Mouse (Mus musculus) spleen, postnatal 4 days (tissue): ENCODE measurements around the gene Cfl2.
A peak's percentile ranks its signal among the peaks of the same experiment; 100 is the strongest.
"Not testable (repeated sequence)": the region's sequence is repeated elsewhere in the genome, so short reads cannot be mapped to it uniquely, and the experiment has no call there.

Experiments used
- DNase-seq, 2 experiments: peaks; one replicate each; pipeline ENCODE4 v3.0.0; 2022; ENCODE audit warnings: low spot score in 2 of 2

Cfl2 gene

DNA sequence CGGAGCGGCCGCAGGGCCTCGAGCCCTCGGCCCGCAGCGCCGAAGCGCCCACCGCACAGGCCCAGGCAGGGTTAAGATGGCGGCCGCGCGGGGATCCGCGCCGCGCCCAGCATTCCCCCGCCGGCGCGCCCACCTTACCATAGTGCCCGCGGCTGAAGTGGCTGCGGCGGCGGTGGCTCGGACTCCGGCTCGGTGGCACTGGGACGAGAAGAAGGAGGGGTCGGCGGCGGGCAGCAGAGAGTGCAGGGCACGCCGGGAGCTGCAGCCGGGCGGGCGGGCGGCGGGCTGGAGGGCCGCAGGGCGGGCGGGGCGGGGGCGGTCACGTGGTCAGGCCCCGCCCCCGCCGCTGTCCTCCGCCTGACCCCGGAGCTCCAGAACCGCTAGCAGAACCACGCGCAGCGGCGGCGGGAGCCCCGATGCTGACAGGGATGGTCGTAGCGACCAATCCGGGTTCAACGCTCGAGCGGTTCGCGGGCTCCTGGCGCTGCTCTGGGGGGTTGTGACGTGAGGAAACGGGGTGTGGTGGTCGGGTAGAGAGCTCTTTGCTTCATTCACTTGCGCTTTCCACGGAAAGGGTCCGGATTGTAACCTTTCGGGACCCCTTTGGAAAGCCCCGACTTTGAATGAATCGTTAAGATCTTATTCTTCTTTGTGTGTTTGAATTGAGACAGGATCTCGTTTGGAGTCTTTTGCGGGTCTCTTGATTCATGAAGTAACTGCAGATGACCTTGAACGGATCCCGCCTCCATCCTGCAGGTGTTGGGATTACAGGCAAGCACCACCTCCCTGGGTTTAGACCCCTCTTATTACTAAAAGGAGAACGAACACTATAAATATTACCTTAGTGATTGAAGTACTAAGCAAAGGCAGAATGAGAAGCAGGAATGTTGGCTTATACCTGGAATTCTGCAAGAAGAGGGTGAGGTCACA, at the start of gene Cfl2:
Gene Cfl2, minus strand, starts transcription at position 272 of the 930 bp plus-strand sequence.
- peak; percentile 79 to 89 for DNase-seq

DNA sequence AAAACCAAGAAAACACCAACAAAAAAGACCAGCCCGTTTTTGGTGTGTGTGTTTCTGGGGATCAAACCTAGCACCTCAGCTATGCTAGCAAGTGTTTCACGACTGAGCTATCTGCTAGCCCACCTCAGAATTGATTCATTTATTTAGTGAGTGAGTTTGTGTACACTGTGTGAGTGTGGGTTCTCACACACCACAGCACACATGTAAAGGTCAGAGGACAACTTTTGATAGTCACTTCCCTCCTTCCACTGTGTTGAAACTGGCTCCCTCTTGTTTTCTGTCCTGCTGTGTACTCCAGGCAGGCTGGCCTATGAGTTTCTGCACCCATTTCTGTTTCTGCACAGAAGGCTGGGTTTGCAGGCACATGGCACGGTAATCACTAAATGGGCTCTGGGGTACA, 47.7 kb upstream of the Cfl2 start:
- no peak for DNase-seq

DNA sequence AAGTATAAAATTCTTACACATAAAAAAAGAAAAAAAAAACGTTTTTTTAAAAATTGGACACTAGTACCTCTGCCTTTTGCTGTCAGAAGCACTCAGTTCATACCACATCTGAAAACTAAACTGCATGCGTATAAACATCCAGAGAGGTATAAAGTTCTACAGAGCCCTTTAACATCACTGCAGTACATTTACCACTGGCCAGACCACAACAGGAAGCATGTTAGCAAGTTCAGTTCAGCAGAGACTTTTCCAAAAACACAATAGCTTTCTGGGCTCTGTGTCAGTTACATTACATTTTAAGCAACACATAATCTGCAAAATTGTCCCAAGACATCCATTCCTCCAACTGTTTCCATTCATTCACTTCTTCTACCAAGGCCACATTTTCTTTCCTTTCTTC, 29.9 kb upstream of the Cfl2 start:
- DNase-seq, result not testable (repeated sequence)

DNA sequence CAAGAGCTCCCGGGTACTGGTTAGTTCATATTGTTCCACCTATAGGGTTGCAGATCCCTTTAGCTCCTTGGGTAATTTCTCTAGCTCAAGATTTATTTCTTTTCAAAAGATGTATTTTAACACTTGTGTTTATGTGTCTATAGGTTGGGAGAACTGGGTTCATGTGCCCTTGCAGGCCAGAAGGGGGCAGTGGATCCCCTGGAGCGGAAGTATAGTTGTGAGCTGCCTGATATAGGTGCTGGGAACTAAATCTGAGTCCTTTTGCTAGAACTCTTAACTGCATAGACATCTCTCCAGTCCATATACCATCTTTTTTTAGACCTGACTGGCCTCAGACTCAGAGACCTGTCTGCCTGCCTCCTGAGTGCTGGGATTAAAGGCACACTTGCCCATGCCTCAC, 27.7 kb upstream of the Cfl2 start:
- DNase-seq, result no peak

DNA sequence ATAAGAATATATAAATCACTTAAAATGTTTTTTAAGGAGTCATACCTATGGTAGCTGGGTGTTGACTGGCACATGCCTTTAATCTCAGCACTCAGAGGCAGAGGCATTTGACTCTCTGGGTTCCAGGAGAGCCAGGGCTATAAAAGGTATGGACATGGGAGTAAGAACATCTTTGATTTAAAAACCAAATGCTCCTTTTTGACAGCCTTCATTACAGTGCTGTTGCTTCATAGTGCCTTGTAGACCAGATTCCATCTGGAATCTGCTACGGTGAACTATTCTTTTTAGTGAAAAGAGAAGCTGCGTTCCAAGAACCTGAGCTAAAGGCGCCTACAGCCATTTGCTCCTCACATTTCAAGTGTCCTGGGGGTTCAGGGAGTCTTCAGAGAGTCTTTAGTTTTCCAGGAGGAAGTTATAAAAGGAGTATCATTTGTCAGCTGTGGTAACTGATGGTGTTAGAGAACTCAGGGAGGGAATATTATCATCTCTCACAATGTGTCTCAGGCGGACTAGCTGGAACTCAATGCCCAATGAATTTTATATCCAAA, 25.0 kb upstream of the Cfl2 start:
- DNase-seq, result no peak

DNA sequence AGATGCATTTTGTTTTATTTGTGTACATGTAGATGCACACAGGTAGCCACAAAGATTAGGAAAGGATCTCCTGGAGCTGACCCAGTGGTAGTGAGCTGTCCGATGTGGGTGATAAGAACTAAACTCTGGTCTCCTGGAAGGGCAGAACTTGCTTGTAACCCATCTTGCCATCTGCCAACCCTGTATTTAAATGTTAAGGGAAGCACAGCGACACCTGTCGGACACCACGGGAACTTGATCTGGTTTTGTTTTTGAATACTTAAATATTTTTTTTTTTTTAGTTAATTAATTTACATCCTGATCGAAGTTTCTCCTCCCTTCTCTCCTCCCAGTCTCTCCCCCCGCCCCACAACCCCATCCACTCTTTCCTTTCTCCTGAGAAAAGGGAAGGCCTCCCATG, 17.0 kb upstream of the Cfl2 start:
- DNase-seq, result peak; percentile 61 to 84

DNA sequence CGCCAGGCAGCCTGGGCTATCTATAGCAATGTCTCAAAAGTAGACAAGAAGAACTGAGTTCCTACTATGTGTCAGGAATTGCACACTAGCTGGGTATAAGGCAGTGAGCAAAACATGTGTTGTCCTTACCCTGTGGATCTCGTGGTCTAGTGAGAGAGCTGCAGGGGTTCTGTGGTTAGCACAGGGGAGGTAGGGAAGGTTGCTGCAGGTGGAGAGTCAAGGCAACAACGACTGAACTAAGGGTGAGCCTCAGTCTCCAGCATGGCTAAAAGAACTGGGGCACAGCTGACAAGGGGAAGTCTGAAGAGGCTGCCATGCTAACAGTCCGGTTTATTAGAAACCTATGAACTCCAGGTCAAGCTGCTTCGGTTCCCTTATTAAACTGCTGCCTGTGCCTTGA, 16.5 kb upstream of the Cfl2 start:
- no peak for DNase-seq

DNA sequence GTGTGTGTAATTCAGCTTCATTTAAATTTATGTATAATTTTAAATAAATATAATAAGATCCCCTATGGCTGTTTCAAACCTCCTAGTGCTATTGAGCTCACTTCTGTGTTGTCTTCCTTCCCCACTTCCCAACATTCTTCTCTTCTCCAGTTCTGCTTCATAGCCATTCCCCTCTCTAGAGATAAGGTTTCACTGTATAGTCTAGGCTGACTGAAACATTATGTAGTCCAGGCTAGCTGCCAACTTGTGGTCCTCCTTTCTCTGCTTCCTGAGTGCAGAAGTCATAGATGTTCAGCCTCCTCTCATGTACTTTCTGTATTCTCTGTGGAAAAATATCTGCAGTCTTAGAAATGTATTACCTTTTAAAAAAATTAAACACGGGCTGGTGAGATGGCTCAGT, 15.2 kb upstream of the Cfl2 start:
- DNase-seq, result no peak

DNA sequence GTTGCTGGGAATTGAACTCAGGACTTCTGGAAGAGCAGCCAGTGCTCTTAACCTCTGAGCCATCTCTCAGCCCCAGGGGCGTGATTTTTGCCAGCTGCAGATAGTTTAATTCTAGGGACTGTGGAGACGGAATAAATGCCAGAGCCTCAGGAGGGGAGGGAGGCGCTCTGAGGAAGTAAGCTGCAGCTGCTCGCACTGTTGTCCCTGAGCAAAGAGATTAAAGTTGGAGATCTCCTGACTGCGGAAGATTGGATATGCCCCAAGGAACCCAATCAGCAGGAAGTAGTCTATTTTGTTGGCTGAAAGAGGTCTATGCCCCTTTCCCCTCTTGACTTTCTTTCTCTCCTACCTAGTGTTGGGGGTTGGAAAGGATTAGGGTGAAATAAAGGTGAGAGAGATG, 14.2 kb upstream of the Cfl2 start:
- no peak for DNase-seq

DNA sequence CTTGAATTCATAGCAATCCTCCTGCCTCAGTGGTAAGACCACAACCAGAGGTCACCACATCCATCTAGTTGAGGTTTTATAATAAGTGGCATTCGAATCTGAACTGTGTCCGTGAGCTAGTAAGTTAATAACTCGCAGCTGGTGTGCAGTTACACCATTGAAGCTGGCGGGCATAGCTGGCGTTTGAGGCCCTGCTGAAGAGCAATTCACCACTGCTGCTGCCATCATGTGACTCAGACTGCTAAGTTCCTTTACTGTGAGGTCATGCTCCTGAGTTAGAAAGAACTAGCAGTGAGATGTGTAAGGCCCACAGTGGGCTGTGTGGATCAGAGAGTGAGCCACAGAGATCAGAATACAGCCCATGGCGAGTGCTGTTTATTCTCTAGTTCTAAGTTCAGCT, 12.0 kb upstream of the Cfl2 start:
- no peak for DNase-seq

DNA sequence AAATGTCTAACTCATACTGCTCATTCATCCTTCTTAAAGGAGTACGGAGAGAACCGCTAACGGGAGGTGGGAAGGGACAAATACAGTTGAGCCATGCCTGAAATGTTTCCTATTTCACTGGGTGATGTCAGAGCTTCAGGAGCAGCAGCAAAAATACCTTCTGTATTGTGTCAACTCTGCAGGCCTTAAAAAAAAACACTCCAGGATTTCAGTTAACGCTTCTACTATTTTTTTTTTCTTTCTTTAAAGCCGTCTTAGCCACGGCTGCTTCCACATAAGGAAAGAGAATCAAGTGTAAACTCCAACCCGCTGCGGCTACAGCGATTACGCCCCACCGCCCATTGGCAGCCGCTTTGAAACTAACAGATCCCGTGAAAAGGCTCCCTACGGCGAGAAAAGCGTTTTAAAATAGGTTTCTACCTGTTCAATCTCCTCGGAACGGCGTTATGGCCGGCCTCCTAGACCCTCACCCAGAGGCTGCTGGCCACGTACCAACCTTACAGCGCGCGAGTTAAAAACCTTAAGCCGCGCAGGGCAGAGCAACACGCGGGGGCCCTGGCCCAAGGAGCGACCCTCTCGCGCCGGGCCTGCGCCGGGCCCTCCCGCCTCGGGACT, 579 bp downstream of the Cfl2 start:
- DNase-seq, result no peak

DNA sequence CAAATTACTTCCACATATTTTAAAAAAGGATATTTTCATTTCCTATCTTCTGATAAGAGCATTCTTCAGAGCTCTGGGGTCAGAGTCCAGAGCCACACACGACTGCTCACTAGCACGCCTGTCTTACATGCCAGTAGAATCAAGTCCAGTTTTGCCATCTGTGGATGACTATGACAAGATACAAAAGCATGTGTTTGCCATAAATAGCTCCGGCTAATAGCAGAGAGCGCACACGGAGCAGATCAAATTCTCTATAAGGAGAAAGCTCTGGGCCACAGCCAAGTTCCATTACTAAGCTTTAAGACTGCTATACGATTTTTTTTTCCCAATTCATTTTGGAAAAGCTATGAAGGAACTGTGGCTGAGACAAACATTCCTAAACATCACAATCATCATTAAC, 3.1 kb downstream of the Cfl2 start:
- no peak for DNase-seq

DNA sequence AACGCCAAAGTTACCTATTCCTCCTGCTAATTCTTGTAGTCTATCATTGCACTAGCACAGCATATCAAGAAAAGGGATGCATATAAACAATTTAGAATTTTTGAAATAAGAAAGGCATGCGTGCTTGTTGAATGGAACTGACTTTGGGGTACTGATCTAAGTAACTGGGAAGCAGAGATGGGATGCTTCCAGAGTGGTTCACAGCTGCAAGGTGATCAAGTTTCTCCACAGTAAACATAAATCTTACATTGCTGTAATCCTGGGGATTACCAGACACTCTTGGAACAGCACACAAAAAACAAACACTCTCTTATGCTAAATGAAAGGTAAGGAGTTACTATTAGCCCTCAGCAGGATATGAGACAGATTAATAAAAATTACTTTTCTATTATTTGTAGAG, 12.1 kb downstream of the Cfl2 start:
- DNase-seq, result no peak

DNA sequence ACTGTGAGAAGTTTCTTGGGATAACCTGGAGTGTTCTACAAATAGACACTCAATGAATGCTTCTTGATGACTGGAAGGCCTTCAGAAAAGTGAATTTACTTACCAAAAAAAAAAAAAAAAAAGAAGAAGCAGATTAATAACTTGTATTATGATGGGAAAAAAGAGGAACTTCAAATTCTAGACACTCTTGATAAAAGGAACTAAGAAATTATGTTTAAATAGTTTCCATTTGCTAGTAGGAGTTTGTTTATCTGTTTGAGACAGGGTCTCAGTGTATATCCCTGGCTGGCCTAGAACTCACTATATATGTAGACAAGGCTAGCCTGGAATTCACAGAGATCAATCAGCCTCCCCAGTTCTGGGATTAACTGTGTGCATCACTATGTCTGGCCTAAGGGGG, 18.3 kb downstream of the Cfl2 start:
- no peak for DNase-seq

DNA sequence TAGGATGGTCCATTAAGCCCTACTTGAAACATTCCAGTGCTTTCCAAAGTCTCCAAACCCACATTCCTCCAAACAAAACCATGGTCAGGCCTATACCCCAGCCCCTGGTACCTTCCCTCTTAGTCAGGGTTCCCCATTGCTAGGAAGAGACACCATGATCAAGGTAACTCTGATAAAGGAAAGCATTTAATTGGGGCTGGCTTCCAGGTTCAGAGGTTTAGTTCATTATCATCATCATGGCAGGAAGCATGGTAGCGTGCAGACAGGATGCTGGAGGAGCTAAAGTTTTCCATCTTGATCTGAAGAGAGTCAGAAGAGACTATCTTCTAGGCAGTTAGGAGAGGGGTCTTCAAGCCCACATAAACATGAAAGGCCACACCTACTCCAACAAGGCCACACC, 21.1 kb downstream of the Cfl2 start:
- DNase-seq, result no peak

DNA sequence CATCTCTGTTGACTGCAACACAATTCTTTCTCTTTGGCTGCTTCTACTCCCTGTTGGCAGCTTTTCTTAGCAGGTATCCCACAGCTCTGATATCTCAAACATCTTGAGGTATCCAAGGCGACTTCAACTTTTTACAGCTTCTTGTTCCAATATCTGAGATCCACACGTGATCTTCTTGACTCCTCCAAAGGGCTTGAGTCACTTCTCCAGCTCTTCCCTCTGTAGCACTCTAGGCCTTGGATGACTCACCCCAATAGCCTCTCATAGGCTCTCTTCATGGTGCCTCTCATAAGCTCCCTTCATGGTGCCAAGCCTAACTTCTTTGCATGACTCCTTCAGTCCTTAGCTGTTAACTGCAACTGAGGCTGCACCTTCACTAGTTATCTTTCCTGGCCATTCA, 22.9 kb downstream of the Cfl2 start:
- no peak for DNase-seq

DNA sequence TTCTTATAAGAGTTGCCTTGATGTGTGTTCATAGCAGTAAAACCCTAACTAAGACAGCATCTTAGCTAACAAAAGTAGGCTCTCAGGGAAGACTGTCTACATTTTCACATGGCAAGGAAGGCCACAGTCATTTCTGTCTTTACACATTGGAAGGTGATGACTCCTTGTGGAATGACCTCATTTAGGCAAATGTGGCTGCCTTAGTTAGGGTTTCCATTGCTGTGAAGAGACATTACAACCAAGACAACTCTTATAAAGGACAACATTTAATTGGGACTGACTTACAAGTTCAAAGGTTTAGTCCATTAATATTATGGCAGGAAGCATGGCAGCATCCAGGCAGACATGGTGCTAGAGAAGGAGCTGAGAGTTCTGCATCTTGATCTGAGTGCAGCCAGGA, 23.7 kb downstream of the Cfl2 start:
- no peak for DNase-seq

DNA sequence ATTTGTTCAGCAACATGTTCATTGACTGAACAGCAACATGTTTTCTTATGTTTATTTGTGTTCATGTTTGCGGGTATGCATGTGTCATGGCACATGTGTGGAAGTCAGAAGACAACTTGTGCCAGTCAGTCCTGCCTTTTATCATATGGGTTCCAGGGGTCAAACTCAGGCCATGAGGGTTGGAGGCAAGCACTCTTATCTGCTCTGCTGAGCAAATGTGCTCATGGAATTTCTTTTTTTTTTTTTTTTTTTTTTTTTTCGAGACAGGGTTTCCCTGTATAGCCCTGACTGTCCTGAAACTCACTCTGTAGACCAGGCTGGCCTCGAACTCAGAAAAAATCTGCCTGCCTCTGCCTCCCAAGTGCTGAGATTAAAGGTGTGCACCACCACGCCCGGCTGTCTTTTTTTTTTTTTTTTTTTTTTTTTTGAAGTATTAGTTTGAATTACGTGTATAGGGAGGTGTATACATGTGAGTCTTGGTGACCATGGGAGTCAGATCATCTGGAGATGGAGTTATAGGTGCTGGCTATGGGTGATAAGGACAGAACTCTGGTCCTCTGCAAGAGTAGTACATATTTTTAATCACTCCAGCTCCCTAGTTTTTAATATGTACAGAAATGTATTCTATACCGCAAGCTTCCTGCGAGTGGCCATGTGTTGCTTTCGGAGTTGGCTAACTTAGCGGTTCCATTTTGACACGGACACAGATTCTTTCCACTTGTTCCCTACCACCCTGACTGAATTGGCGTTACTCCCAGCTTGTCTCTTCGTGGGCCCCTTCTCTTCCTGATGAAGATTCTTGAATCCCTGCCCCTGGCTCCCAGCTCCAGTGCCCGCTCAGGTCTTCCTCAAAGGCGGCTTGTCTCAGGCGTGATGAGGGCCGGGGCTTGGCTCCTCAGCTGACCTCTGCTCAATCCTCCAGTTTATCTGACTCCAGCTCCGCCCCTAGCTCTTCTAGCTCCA, 26.8 kb downstream of the Cfl2 start:
- DNase-seq, result no peak

DNA sequence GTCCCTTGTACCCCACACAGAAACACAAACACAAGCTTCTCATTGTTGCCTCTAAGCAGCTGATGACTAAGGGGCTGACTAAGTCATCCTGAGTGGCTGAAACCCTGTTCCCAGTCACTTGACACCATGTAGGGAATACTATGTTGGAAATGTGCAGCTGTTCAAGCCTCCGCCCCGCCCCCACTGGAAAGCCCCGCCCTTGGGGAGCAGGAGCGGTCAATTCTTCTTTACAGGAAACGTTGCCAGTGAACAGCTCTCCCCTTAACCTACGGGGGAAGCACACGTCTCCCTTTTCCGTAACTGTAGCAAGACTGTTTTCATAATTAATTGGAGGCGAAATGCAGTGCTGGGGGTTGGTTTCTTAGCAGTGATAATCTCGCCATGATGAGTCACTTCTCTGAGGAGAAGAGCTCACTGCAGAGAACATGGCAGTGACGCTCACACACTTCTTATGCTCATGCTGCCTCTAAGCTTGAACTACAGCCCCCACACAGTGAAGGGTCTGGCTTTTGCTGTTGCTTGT, 27.7 kb downstream of the Cfl2 start:
- peak in 1 of 2 experiments; percentile 23 for DNase-seq

DNA sequence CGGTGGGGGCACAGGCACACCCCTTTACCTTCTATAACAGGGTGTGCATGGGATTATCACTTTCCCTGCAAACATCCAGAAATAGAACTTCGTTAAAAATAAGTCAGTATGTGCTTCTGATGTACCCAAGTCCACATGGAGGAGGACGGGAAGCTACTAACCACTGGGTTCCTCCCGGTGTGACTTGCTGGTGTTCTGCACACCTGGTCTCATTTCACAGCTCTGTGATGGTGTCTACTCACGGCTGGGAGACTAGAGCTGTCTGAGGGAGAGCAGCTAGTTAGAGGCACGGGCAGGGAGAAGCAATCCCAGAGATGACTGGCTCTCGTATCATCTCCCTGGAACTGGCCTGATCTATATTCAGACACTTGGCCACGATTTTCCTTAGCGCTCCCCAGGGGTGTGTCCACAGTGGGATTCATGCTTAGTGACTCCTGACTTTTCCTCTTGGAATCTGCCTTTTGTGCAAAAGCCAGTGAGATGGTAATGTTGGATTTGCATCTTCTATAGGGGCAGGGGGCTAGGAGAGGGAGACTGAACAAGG, 28.7 kb downstream of the Cfl2 start:
- DNase-seq, result no peak

DNA sequence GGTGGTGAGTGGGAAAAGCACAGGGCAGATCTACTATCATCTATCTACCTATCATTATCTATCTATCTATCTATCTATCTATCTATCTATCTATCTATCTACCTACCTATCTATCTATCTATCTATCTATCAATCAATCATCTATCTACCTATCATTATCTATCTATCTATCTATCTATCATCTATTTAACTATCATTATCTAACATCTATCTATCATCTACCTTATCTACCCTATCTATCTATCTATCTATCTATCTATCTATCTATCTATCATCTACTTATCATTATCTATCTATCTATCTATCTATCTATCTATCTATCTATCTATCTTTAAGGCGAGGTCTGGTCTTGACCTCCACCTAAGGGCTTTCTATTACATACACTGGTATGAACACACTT, 30.8 kb downstream of the Cfl2 start:
- DNase-seq, result not testable (repeated sequence)
